21 mouse cellular contexts compared by ENCODE assay signal in the genomic region with DNA sequence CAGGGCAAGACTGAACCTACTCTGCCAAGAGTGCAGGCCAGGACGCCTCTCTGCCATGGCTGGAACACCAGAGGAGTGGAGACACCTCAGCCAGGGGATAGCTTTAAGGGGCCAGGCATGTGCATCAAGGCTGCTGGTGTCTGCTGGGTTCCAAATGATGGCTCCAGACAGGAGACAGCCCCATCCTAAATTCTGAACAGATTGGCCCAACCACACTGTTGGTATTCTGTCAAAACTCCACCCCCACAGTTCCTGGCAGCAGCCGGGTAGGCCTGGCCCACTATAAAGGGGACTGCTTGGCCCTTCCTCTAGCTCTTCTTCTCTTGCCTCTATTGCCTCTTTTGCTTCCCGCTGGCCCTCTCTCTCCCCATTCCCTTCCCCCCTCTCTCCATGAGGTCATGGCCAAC.
DNase-seq lines count a peak whose midpoint lies in the region; ATAC-seq lines count a peak whose summit lies in the region.
"Had no signal": no experiment of that assay in that cellular context is flagged by ENCODE, and none has a peak within 500 bp of the region (broad histone marks: within the 10 kb centered on the region; RNA-seq: fewer than 3 reads in every experiment).

No protein-coding gene starts in this region.

- H3K4me1 ChIP-seq in liver, embryonic 11.5 days (replicated peaks; ENCODE audit: control insufficient read depth, insufficient read depth, low read length): no peaks in the 10 kb centered on the region
- H3K4me1 ChIP-seq in intestine, embryonic 16.5 days (ENCODE audit: control insufficient read depth, insufficient read depth, low read length): 0 out of 2 replicates have a peak, but pooled peaks cover 3% of the 10 kb centered on the region
- H3K4me1 ChIP-seq: liver, embryonic 13.5 days; neural tube, embryonic 13.5 days had no signal

- intact Hi-C loops in left cerebral cortex, postnatal 14 days (cut with DNase I): no loop called here

- H3K4me3 ChIP-seq in liver, embryonic 11.5 days (ENCODE audit: low read depth, low read length): no peak overlapping the region
- H3K4me3 ChIP-seq in intestine, embryonic 16.5 days (ENCODE audit: low read length): no peak overlapping the region
- H3K4me3 ChIP-seq: forebrain, embryonic 10.5 days; heart, adult 2 months; heart, embryonic 15.5 days; liver, embryonic 13.5 days; lung, embryonic 15.5 days; neural tube, embryonic 13.5 days had no signal

- H3K27ac ChIP-seq in liver, embryonic 11.5 days (ENCODE audit: low read depth, low read length): no peak overlapping the region
- H3K27ac ChIP-seq in intestine, embryonic 16.5 days (ENCODE audit: low read length): no peak overlapping the region
- H3K27ac ChIP-seq: forebrain, embryonic 10.5 days; heart, adult 2 months; heart, embryonic 15.5 days; liver, embryonic 13.5 days; macrophage; neural tube, embryonic 13.5 days had no signal

- H3K4me2 ChIP-seq in liver, embryonic 11.5 days: no peak overlapping the region
- no peak overlapping the region for H3K4me2 ChIP-seq in intestine, embryonic 16.5 days (ENCODE audit: low read depth, low read length)
- H3K4me2 ChIP-seq: heart, embryonic 15.5 days; liver, embryonic 13.5 days; lung, embryonic 15.5 days; midbrain, embryonic 11.5 days; neural tube, embryonic 13.5 days had no signal

- H3K36me3 ChIP-seq in liver, embryonic 11.5 days (ENCODE audit: control insufficient read depth, insufficient read depth, low read length): no peaks in the 10 kb centered on the region
- no peaks in the 10 kb centered on the region for H3K36me3 ChIP-seq in intestine, embryonic 16.5 days (ENCODE audit: control insufficient read depth, insufficient read depth, low read length)
- H3K36me3 ChIP-seq: forebrain, embryonic 10.5 days; G1E; heart, embryonic 15.5 days; liver, embryonic 13.5 days; lung, embryonic 15.5 days; neural tube, embryonic 13.5 days had no signal

- no peak for ATAC-seq in liver, embryonic 11.5 days (replicated peaks; ENCODE audit: low FRiP score)
- ATAC-seq in intestine, embryonic 16.5 days: no peak
- ATAC-seq: CD4-positive, CD25-positive, alpha-beta regulatory T cell, adult 4 months had no signal

- H3K27me3 ChIP-seq in liver, embryonic 11.5 days (replicated peaks; ENCODE audit: control insufficient read depth, insufficient read depth, low read length): no peaks in the 10 kb centered on the region
- no peaks in the 10 kb centered on the region for H3K27me3 ChIP-seq in intestine, embryonic 16.5 days (replicated peaks; ENCODE audit: control insufficient read depth, insufficient read depth, low read length)
- H3K27me3 ChIP-seq: heart, embryonic 15.5 days; liver, embryonic 13.5 days; lung, embryonic 15.5 days; neural tube, embryonic 13.5 days had no signal

- no peak overlapping the region for H3K9ac ChIP-seq in liver, embryonic 11.5 days (ENCODE audit: low read depth, low read length)
- no peak overlapping the region for H3K9ac ChIP-seq in intestine, embryonic 16.5 days (ENCODE audit: low read depth, low read length)
- H3K9ac ChIP-seq: heart, embryonic 15.5 days; liver, embryonic 13.5 days; lung, embryonic 15.5 days; neural tube, embryonic 13.5 days had no signal

- WGBS in liver, embryonic 11.5 days: 60% methylated on average over 3 of the region's 3 CpGs
- WGBS in intestine, embryonic 16.5 days: 60% methylated on average over 3 of the region's 3 CpGs

- peak; percentile 71 to 77 for DNase-seq in cerebellum, postnatal 10 days
- no peak for DNase-seq in cerebellum, adult 9-10 months
- DNase-seq in left cerebral cortex, adult 18-20 months (ENCODE audit: low spot score in 2 of 2): peak; percentile 16 to 33
- DNase-seq in left cerebral cortex, postnatal 14 days (ENCODE audit: low spot score in 2 of 2): no peak
- DNase-seq in layer of hippocampus, adult 9-11 months: peak; percentile 61
- DNase-seq in telencephalon, adult 2 months (ENCODE audit: low read depth, low spot score): peak; percentile 45
- DNase-seq in liver, embryonic 11.5 days (ENCODE audit: low spot score): no peak
- DNase-seq: cerebellum, postnatal 36 days; heart, adult 2 months; liver, embryonic 13.5 days; right cerebral cortex, postnatal 4 days; thymus, adult 2 months had no signal

- no peaks in the 10 kb centered on the region for H3K9me3 ChIP-seq in liver, embryonic 11.5 days (ENCODE audit: control insufficient read depth, low read length)
- no peaks in the 10 kb centered on the region for H3K9me3 ChIP-seq in intestine, embryonic 16.5 days (ENCODE audit: control insufficient read depth, low read length)
- H3K9me3 ChIP-seq: forebrain, embryonic 10.5 days; heart, embryonic 15.5 days; liver, embryonic 13.5 days; lung, embryonic 15.5 days; neural tube, embryonic 13.5 days had no signal

Comparison
In these comparisons a context has a peak if more than half of its experiments do, and no peak if none do; other contexts are left out.
1. DNase-seq: peak in cerebellum, postnatal 10 days (2 of 2), left cerebral cortex, adult 18-20 months (2 of 2), layer of hippocampus, adult 9-11 months (single experiment) and telencephalon, adult 2 months (single experiment); none in cerebellum, adult 9-10 months (single experiment), left cerebral cortex, postnatal 14 days (0 of 2) and liver, embryonic 11.5 days (single experiment).